Mouse (Mus musculus): ENCODE data around the gene Cdsn. TPM values are rescaled to one million over a fixed set of nuclear protein-coding genes. Genes with fewer than 3 reads are reported as not detected.

Cdsn gene
- total and polyA plus RNA-seq, 3 experiments, result 0.08 to 0.79 TPM; not detected in 1

GRCm38 (mm10) chr17:35567150-35567549 lies 15.2 kb downstream of the Cdsn start, which contains the start of gene 2300002M23Rik:
Gene 2300002M23Rik (plus strand): TSS chr17:35567450.
- no peak for DNase-seq (ENCODE audit: low read depth, low spot score)
- no peak within 1 kb of the TSS for H3K9ac ChIP-seq (ENCODE audit: control insufficient read depth, low read depth, low read length, poor library complexity, severe bottlenecking)

GRCm38 (mm10) chr17:35567767-35568166 lies 15.8 kb downstream of the Cdsn start:
- Histone ChIP-seq H3K4me3 (ENCODE audit: control insufficient read depth in 1 of 2, insufficient read depth in 1 of 2, low read depth in 2 of 2, low read length in 2 of 2) (no peak overlapping the region), H3K27ac (ENCODE audit: control insufficient read depth, low read depth, low read length) (no peak overlapping the region), H3K36me3 (ENCODE audit: control insufficient read depth in 1 of 2, insufficient read depth in 2 of 2, low read length in 2 of 2) (no peaks in the 10 kb centered on the region), H3K27me3 (ENCODE audit: control insufficient read depth in 1 of 2, insufficient read depth in 2 of 2, low read length in 2 of 2) (peaks cover 5 to 8% of the 10 kb centered on the region in 2 experiments), H3K9me3 (replicated peaks; ENCODE audit: insufficient read depth, low read length) (no peaks in the 10 kb centered on the region), H3K79me2 (ENCODE audit: control insufficient read depth, insufficient read depth, low read length, poor library complexity) (no peaks in the 10 kb centered on the region), H3K9ac (ENCODE audit: control insufficient read depth, low read depth, low read length, poor library complexity, severe bottlenecking) (no peak overlapping the region), H3K4me1 (ENCODE audit: control insufficient read depth in 1 of 2, insufficient read depth in 2 of 2, low read length in 2 of 2) (no peaks in the 10 kb centered on the region)
- no peak for TF ChIP-seq NRF1 (IDR thresholded peaks at IDR 0.05; ENCODE audit: insufficient read depth, low read depth, low read length, poor library complexity, severe bottlenecking)
- TF ChIP-seq E2F4 (IDR thresholded peaks at IDR 0.05; ENCODE audit: borderline replicate concordance, low read depth, low read length), result no peak
- TF ChIP-seq SIN3A (IDR thresholded peaks at IDR 0.05; ENCODE audit: low read length), result no peak
- TF ChIP-seq ZNF384 (IDR thresholded peaks at IDR 0.05; ENCODE audit: low read depth, low read length), result no peak
- no peak for TF ChIP-seq GATA1 (IDR thresholded peaks at IDR 0.05; ENCODE audit: low read depth, low read length)
- TF ChIP-seq NELFE (IDR thresholded peaks at IDR 0.05; ENCODE audit: low read depth, low read length), result no peak
- no peak for TF ChIP-seq ZMIZ1 (IDR thresholded peaks at IDR 0.05; ENCODE audit: low read depth, low read length)
- no peak for DNase-seq (ENCODE audit: low read depth, low spot score)

More at GRCm38 (mm10) chr17:35567150-35567549, 15.2 kb downstream of the Cdsn start, which contains the start of gene 2300002M23Rik:
- peaks cover 5 to 8% of the 10 kb centered on the region in 2 experiments for H3K27me3 ChIP-seq (ENCODE audit: control insufficient read depth in 1 of 2, insufficient read depth in 2 of 2, low read length in 2 of 2)
- H3K79me2 ChIP-seq (ENCODE audit: control insufficient read depth, insufficient read depth, low read length, poor library complexity), result no peaks in the 10 kb centered on the region
- H3K27ac ChIP-seq (ENCODE audit: control insufficient read depth, low read depth, low read length), result no peak within 1 kb of the TSS
- TF ChIP-seq ZNF384 (IDR thresholded peaks at IDR 0.05; ENCODE audit: low read depth, low read length), result no peak
- TF ChIP-seq SMC3 (IDR thresholded peaks at IDR 0.05; ENCODE audit: low read depth, low read length), result no peak
- no peak for TF ChIP-seq POLR2AphosphoS5 (IDR thresholded peaks at IDR 0.05; ENCODE audit: borderline replicate concordance, low read depth, low read length)
- no peak for TF ChIP-seq NELFE (IDR thresholded peaks at IDR 0.05; ENCODE audit: low read depth, low read length)
- TF ChIP-seq MAFK (IDR thresholded peaks at IDR 0.05; ENCODE audit: borderline replicate concordance, low read depth, low read length), result no peak
- TF ChIP-seq MEF2A (IDR thresholded peaks at IDR 0.05; ENCODE audit: extremely low read depth, insufficient replicate concordance, low read depth, low read length, poor library complexity, severe bottlenecking), result no peak
- TF ChIP-seq MYC (IDR thresholded peaks at IDR 0.05; ENCODE audit: low read depth, low read length), result no peak
- no peak for TF ChIP-seq RAD21 (IDR thresholded peaks at IDR 0.05; ENCODE audit: low read depth, low read length)
- TF ChIP-seq CHD1 (IDR thresholded peaks at IDR 0.05; ENCODE audit: low read depth, low read length), result no peak
- TF ChIP-seq UBTF (IDR thresholded peaks at IDR 0.05; ENCODE audit: borderline replicate concordance, insufficient read depth, low read depth, low read length), result no peak
- no peak for TF ChIP-seq ZC3H11A (IDR thresholded peaks at IDR 0.05; ENCODE audit: low read depth, low read length)
- no peak for TF ChIP-seq POLR2AphosphoS2 (IDR thresholded peaks at IDR 0.05; ENCODE audit: low read length)
- TF ChIP-seq NRF1 (IDR thresholded peaks at IDR 0.05; ENCODE audit: insufficient read depth, low read depth, low read length, poor library complexity, severe bottlenecking), result no peak
- TF ChIP-seq MXI1 (IDR thresholded peaks at IDR 0.05; ENCODE audit: low read depth, low read length), result no peak
- no peak for TF ChIP-seq MAX (IDR thresholded peaks at IDR 0.05; ENCODE audit: low read length)
- no peak for TF ChIP-seq TBP (IDR thresholded peaks at IDR 0.05; ENCODE audit: low read depth, low read length)
- no peak within 1 kb of the TSS for H3K4me3 ChIP-seq (ENCODE audit: control insufficient read depth in 1 of 2, insufficient read depth in 1 of 2, low read depth in 2 of 2, low read length in 2 of 2)
- no peaks in the 10 kb centered on the region for H3K4me1 ChIP-seq (ENCODE audit: control insufficient read depth in 1 of 2, insufficient read depth in 2 of 2, low read length in 2 of 2)
- H3K36me3 ChIP-seq (ENCODE audit: control insufficient read depth in 1 of 2, insufficient read depth in 2 of 2, low read length in 2 of 2), result no peaks in the 10 kb centered on the region
- no peaks in the 10 kb centered on the region for H3K9me3 ChIP-seq (replicated peaks; ENCODE audit: insufficient read depth, low read length)

Measured in MEL (cell line).